Mouse (Mus musculus) CH12.LX (cell line): Measurements from ENCODE around the gene Eif3k. TPM values are rescaled to one million over a fixed set of nuclear protein-coding genes. Genes with fewer than 3 reads are reported as not detected.

ENCODE experiments used
- DNase-seq: peaks from one replicate; pipeline ENCODE4 v3.0.0-alpha.2; 2013; ENCODE audit errors: extremely low read depth
- H3K27ac ChIP-seq: 2 replicates; pipeline ENCODE4 v1.5.1; 2012; ENCODE audit warnings: low read depth, mild to moderate bottlenecking, control low read depth, moderate library complexity; ENCODE audit not compliant: insufficient read depth
- H3K27me3 ChIP-seq: replicated peaks from 2 replicates; pipeline ENCODE3; 2012; ENCODE audit warnings: inconsistent platforms
- H3K36me3 ChIP-seq, 2 experiments: replicated peaks in 1 of 2; 2 replicates each; pipeline versions ENCODE3 to v1.6.1; 2012; ENCODE audit warnings: inconsistent platforms in 1 of 2, low read length in 1 of 2, mild to moderate bottlenecking in 1 of 2, mixed read lengths in 1 of 2, moderate library complexity in 1 of 2; ENCODE audit not compliant: control insufficient read depth in 1 of 2, insufficient read depth in 1 of 2
- H3K4me1 ChIP-seq, 2 experiments: 2 replicates each; pipeline ENCODE4 v1.6.1; 2012; ENCODE audit warnings: inconsistent platforms in 1 of 2, moderate library complexity in 1 of 2; ENCODE audit not compliant: insufficient read depth in 2 of 2, control insufficient read depth in 1 of 2
- H3K4me2 ChIP-seq: 2 replicates; pipeline ENCODE4 v1.6.1; 2012; ENCODE audit warnings: low read depth, mild to moderate bottlenecking, control low read depth; ENCODE audit not compliant: poor library complexity, insufficient read depth, severe bottlenecking
- H3K4me3 ChIP-seq, 3 experiments: fragments of 150-350 bp in 1 of 3; sonication (generic) in 1 of 3; replicated peaks in 1 of 3; 2 replicates each; pipeline versions ENCODE3 to v1.5.1; 2011 to 2012; ENCODE audit warnings: low read depth in 2 of 3, low read length in 2 of 3, mild to moderate bottlenecking in 2 of 3, moderate library complexity in 2 of 3, control low read depth in 1 of 3, improper control_type of control experiment in 1 of 3, inconsistent platforms in 1 of 3, mixed read lengths in 1 of 3; ENCODE audit not compliant: poor library complexity in 1 of 3
- H3K79me2 ChIP-seq: replicated peaks from 2 replicates; pipeline ENCODE4 v1.6.1; 2012; ENCODE audit warnings: mild to moderate bottlenecking, moderate library complexity; ENCODE audit not compliant: control insufficient read depth, poor library complexity, insufficient read depth, severe bottlenecking; ENCODE audit errors: extremely low read depth
- H3K9ac ChIP-seq: 2 replicates; pipeline ENCODE4 v1.6.1; 2012; ENCODE audit warnings: low read depth, mild to moderate bottlenecking, control low read depth, moderate library complexity; ENCODE audit not compliant: insufficient read depth
- H3K9me3 ChIP-seq: replicated peaks from 2 replicates; pipeline ENCODE3; 2012; ENCODE audit warnings: low read length, inconsistent platforms, mixed read lengths
- CTCF ChIP-seq, 2 experiments: IDR thresholded peaks in 1 of 2; conservative IDR thresholded peaks in 1 of 2; 2 replicates each; pipeline ENCODE4 v1.5.1; 2011 to 2012; ENCODE audit warnings: low read depth in 2 of 2, low read length in 2 of 2, improper control_type of control experiment in 1 of 2, inconsistent platforms in 1 of 2, mild to moderate bottlenecking in 1 of 2, moderate library complexity in 1 of 2
- E2F4 ChIP-seq: IDR thresholded peaks from 2 replicates; pipeline ENCODE4 v1.6.1; 2011; ENCODE audit warnings: low read depth, low read length, improper control_type of control experiment; ENCODE audit not compliant: insufficient replicate concordance
- ELF1 ChIP-seq: IDR thresholded peaks from 2 replicates; pipeline ENCODE4 v1.6.1; 2014; ENCODE audit warnings: low read depth, mild to moderate bottlenecking, inconsistent platforms, low read length, improper control_type of control experiment
- EP300 ChIP-seq: IDR thresholded peaks from 2 replicates; pipeline ENCODE4 v1.6.1; 2011; ENCODE audit warnings: low read length, improper control_type of control experiment
- ETS1 ChIP-seq: conservative IDR thresholded peaks from 2 replicates; pipeline ENCODE4 v1.6.1; 2012; ENCODE audit warnings: low read depth, mild to moderate bottlenecking, inconsistent platforms, low read length, improper control_type of control experiment, moderate library complexity
- JUND ChIP-seq: conservative IDR thresholded peaks from 2 replicates; pipeline ENCODE4 v1.6.1; 2011; ENCODE audit warnings: low read depth, low read length, improper control_type of control experiment
- MAFK ChIP-seq: IDR thresholded peaks from 2 replicates; pipeline ENCODE4 v1.6.1; 2011; ENCODE audit warnings: low read length, improper control_type of control experiment; ENCODE audit not compliant: insufficient replicate concordance
- MAZ ChIP-seq: IDR thresholded peaks from 2 replicates; pipeline ENCODE4 v1.6.1; 2012; ENCODE audit warnings: low read depth, mild to moderate bottlenecking, inconsistent platforms, low read length, improper control_type of control experiment, moderate library complexity
- MXI1 ChIP-seq: IDR thresholded peaks from 2 replicates; pipeline ENCODE4 v1.6.1; 2011; ENCODE audit warnings: mild to moderate bottlenecking, low read depth, low read length, improper control_type of control experiment
- MYC ChIP-seq: IDR thresholded peaks from 2 replicates; pipeline ENCODE4 v1.6.1; 2011; ENCODE audit warnings: low read depth, mild to moderate bottlenecking, improper control_type of control experiment, low read length
- NELFE ChIP-seq: IDR thresholded peaks from 2 replicates; pipeline ENCODE4 v1.6.1; 2011; ENCODE audit warnings: low read depth, low read length, improper control_type of control experiment
- NRF1 ChIP-seq: IDR thresholded peaks from 2 replicates; pipeline ENCODE4 v1.6.1; 2014; ENCODE audit warnings: low read depth, mild to moderate bottlenecking, inconsistent platforms, low read length, improper control_type of control experiment, moderate library complexity
- PAX5 ChIP-seq: IDR thresholded peaks from 2 replicates; pipeline ENCODE4 v1.6.1; 2012; ENCODE audit warnings: low read length, inconsistent platforms, mixed read lengths
- POLR2A ChIP-seq: IDR thresholded peaks from 2 replicates; pipeline ENCODE4 v1.6.1; 2011; ENCODE audit warnings: low read depth, mild to moderate bottlenecking, improper control_type of control experiment, low read length
- RAD21 ChIP-seq: IDR thresholded peaks from 2 replicates; pipeline ENCODE4 v1.6.1; 2011; ENCODE audit warnings: low read depth, mild to moderate bottlenecking, low read length, improper control_type of control experiment, moderate library complexity
- SIN3A ChIP-seq: IDR thresholded peaks from 2 replicates; pipeline ENCODE4 v1.6.1; 2012; ENCODE audit warnings: low read length, improper control_type of control experiment, inconsistent platforms
- SMC3 ChIP-seq: IDR thresholded peaks from 2 replicates; pipeline ENCODE4 v1.6.1; 2011; ENCODE audit warnings: low read depth, low read length, improper control_type of control experiment
- TBP ChIP-seq: conservative IDR thresholded peaks from 2 replicates; pipeline ENCODE4 v1.6.1; 2011; ENCODE audit warnings: low read depth, low read length, improper control_type of control experiment
- TCF12 ChIP-seq: IDR thresholded peaks from 2 replicates; pipeline ENCODE4 v1.6.1; 2014; ENCODE audit warnings: low read depth, mild to moderate bottlenecking, inconsistent platforms, low read length, improper control_type of control experiment
- USF1 ChIP-seq: IDR thresholded peaks from 2 replicates; pipeline ENCODE4 v1.6.1; 2014; ENCODE audit warnings: low read depth, mild to moderate bottlenecking, inconsistent platforms, low read length, improper control_type of control experiment
- ZNF384 ChIP-seq: IDR thresholded peaks from 2 replicates; pipeline ENCODE4 v1.6.1; 2012; ENCODE audit warnings: low read depth, low read length, improper control_type of control experiment, inconsistent platforms
- dilution Hi-C: fragments of 300-500 bp; cut with MboI; formaldehyde crosslinking; loops from 2 replicates; pipeline ENCODE4 v1.14.3; 2020; ENCODE audit warnings: low sequenced_read_pairs; ENCODE audit not compliant: extremely low pct_unique_long_range_greater_than_20kb, extremely low pct_ligation_motif_present
- in situ Hi-C: fragments of 300-500 bp; cut with MboI; formaldehyde crosslinking; loops from 3 replicates; pipeline ENCODE4 v1.14.3; 2019; ENCODE audit warnings: low sequenced_read_pairs, low pct_ligation_motif_present, low pct_unique_long_range_greater_than_20kb, mixed read lengths
- polyA plus RNA-seq: library from polyadenylated mRNA; unstranded; fragments of >175 nt; gene quantifications from 2 replicates; pipeline ENCODE4 v1.2.1, GENCODE M21; 2012; ENCODE audit warnings: low read depth; ENCODE audit not compliant: insufficient read length
- total RNA-seq, 2 experiments: library from RNA; depleted of rRNA; stranded (reverse); fragments of 300-350 nt in 1 of 2; fragments of >200 nt in 1 of 2; gene quantifications; 2 replicates each; pipeline ENCODE4 v1.2.3; 2012 to 2014

Eif3k gene
- total and polyA plus RNA-seq, 3 experiments, result 513 to 658 (median 584) TPM

DNA sequence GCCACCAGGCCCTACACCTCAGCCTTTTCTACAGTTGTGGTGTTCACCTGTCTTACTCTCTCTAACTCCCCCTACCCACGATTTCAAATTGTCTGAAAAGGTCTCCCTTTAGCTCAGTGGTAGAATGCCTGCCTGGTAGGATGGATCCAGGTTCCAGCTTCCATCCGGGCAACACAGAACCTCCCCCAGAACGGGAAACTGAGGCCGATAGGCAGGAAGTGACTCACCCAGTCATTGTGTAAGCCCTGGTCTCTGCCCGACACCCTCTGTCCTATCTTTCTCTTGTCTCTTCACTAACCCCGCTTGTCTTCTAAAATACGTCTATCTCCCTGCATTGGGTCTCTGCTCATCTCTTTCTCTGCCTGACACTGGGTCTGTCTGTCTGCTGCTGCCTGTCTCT, 3.5 kb upstream of the Eif3k start:
- H3K4me2 ChIP-seq, result peak overlapping the region; percentile 85

DNA sequence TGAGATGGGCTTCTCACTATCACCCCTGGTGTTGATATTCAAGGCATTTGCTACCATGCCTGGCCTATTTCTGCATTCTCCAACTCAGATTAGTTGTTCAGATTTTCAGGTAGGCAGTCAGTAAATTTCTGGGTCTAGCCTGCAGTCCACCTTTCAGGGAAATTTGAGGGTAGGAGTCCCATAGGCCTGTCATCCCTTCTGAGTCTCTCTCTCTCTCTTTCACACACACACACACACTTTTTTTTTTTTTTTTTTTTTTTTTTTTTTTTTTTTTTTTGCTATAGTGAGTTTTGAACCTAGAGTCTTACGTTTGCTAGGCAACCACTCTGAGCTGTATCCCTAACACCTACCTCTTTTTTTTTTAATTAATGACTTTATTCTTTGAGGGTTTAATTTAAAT, 2.8 kb upstream of the Eif3k start:
- H3K36me3 ChIP-seq, result peaks cover 44 to 55% of the 10 kb centered on the region in 2 experiments
- H3K27ac ChIP-seq, result no peak overlapping the region
- H3K79me2 ChIP-seq, result peaks cover 53% of the 10 kb centered on the region
- in situ Hi-C loops (no loop called here), dilution Hi-C loops (no loop called here)
- peak overlapping the region; percentile 94 for H3K9ac ChIP-seq
- no peaks in the 10 kb centered on the region for H3K9me3 ChIP-seq
- peak overlapping the region; percentile 84 to 99 (median 97) for H3K4me3 ChIP-seq
- TF ChIP-seq ZNF384 (peak; percentile 94), MXI1 (no peak)
- TF ChIP-seq, all 38 proteins: peak for 1
- Histone ChIP-seq H3K4me1 (peaks cover 21 to 35% of the 10 kb centered on the region in 2 experiments), H3K4me2 (peak overlapping the region; percentile 70), H3K27me3 (no peaks in the 10 kb centered on the region)
- no peak for DNase-seq

More for the DNA sequence above, 3.5 kb upstream of the Eif3k start:
- Histone ChIP-seq H3K27me3 (no peaks in the 10 kb centered on the region), H3K4me3 (peak overlapping the region; percentile 39 to 58 (median 53)), H3K4me1 (peaks cover 20 to 32% of the 10 kb centered on the region in 2 experiments), H3K79me2 (peaks cover 51% of the 10 kb centered on the region), H3K9me3 (no peaks in the 10 kb centered on the region), H3K27ac (peak overlapping the region; percentile 36; the same call in 1 of the 2 replicates)
- in situ Hi-C loops, result loop anchor here (5.0 kb wide), 1 partner anchor 37 kb away; no protein-coding TSS in a partner anchor
- no peak for DNase-seq
- dilution Hi-C loops, result no loop called here
- no peak for TF ChIP-seq SMC3
- no peak for TF ChIP-seq MYC
- no peak for TF ChIP-seq RAD21
- no peak for TF ChIP-seq ELF1
- TF ChIP-seq PAX5, result no peak
- TF ChIP-seq, all 38 proteins: peak for 0
- Histone ChIP-seq H3K9ac (peak overlapping the region; percentile 62), H3K36me3 (peaks cover 51 to 58% of the 10 kb centered on the region in 2 experiments)

DNA sequence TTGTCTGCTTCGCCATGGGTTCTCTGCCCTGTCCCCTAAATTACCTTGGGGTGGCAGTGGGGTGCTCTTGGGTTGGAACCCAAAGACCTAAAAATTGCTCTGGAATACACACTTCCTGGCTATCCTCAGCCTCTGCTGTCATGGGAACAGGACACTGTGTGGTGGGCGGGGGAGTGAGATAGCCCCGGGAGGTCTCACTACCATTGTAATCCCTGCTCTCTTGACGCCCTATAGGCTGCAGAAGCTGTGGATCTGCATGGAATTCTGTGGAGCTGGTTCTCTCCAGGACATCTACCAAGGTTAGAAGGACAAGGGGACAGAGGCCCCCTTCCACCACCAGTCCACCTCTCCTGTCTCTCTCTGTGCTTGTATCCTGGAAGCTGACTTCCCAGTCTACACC, 2.2 kb upstream of the Eif3k start:
- H3K9ac ChIP-seq, result peak overlapping the region; percentile 94
- in situ Hi-C loops, result no loop called here
- H3K4me1 ChIP-seq, result peaks cover 21 to 39% of the 10 kb centered on the region in 2 experiments
- DNase-seq, result no peak
- H3K9me3 ChIP-seq, result no peaks in the 10 kb centered on the region
- H3K27me3 ChIP-seq, result no peaks in the 10 kb centered on the region
- dilution Hi-C loops, result no loop called here
- H3K36me3 ChIP-seq, result peaks cover 44 to 55% of the 10 kb centered on the region in 2 experiments
- TF ChIP-seq E2F4 (no peak), EP300 (no peak), SIN3A (no peak; the same call in 1 of the 2 replicates), NRF1 (no peak), POLR2A (no peak), MAZ (no peak), MAFK (no peak), PAX5 (no peak), CTCF (conservative IDR thresholded peaks at IDR 0.05 in 1 of 2, IDR thresholded peaks at IDR 0.05 in 1 of 2; ENCODE audit: low read depth in 2 of 2, low read length in 2 of 2) (no peak), TBP (no peak), JUND (no peak), ZNF384 (no peak), SMC3 (no peak), MYC (no peak), ETS1 (no peak), TCF12 (no peak), USF1 (no peak), NELFE (no peak)
- H3K4me3 ChIP-seq, result peak overlapping the region; percentile 84 to 99 (median 97)
- peaks cover 59% of the 10 kb centered on the region for H3K79me2 ChIP-seq
- H3K27ac ChIP-seq, result peak overlapping the region; percentile 98; the same call in 1 of the 2 replicates
- peak overlapping the region; percentile 70 for H3K4me2 ChIP-seq
